14 mouse cellular contexts compared by ENCODE assay signal in the genomic region with DNA sequence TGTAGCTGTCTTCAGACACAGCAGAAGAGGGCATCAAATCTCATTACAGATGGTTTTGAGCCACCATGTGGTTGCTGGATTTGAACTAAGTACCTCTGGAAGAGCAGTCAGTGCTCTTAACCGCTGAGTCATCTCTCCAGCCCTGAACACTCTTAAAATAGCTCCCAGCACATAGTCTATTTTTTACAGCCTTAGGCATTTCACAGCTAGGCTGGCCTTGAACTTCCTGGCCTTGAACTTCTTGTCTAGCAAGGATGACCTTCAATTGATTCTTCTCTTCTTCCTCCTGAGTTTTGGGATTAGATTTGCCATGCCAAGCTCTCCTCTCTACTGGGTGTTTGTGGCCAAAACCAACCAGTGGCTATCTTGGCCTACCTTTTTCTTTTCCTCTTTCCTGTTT. TPM values are rescaled to one million over a fixed set of nuclear protein-coding genes. Genes with fewer than 3 reads are reported as not detected.
DNase-seq lines count a peak whose midpoint lies in the region; ATAC-seq and TF ChIP-seq lines count a peak whose summit lies in the region.
"Had no signal": no experiment of that assay in that cellular context is flagged by ENCODE, and none has a peak within 500 bp of the region (broad histone marks: within the 10 kb centered on the region; RNA-seq: fewer than 3 reads in every experiment).

No protein-coding gene starts in this region.

- no peak for TF ChIP-seq CTCF in kidney, adult 2 months (conservative IDR thresholded peaks at IDR 0.05; ENCODE audit: insufficient read depth, insufficient read length, low read depth, low read length)

- no peak overlapping the region; the same call in 1 of the 2 replicates for H3K9ac ChIP-seq in ES-E14 (ENCODE audit: insufficient read depth, low read depth, low read length, poor library complexity, severe bottlenecking)
- no peak overlapping the region for H3K9ac ChIP-seq in liver, embryonic 15.5 days
- H3K9ac ChIP-seq: forebrain, postnatal 0 days; hindbrain, embryonic 13.5 days; midbrain, embryonic 15.5 days; neural tube, embryonic 13.5 days had no signal

- H3K27me3 ChIP-seq in kidney, adult 2 months (replicated peaks; ENCODE audit: control insufficient read depth, insufficient read depth, low read length): no peaks in the 10 kb centered on the region
- no peaks in the 10 kb centered on the region for H3K27me3 ChIP-seq in liver, embryonic 15.5 days
- H3K27me3 ChIP-seq: hindbrain, embryonic 13.5 days; midbrain, embryonic 15.5 days; neural tube, embryonic 13.5 days had no signal

- peaks cover 14% of the 10 kb centered on the region for H3K4me1 ChIP-seq in kidney, adult 2 months (ENCODE audit: control insufficient read depth, insufficient read depth, low read length)
- 0 out of 4 replicates have a peak, but pooled peaks cover 3% of the 10 kb centered on the region in 2 experiments for H3K4me1 ChIP-seq in ES-E14 (ENCODE audit: control insufficient read depth in 2 of 2, insufficient read depth in 2 of 2, low read length in 2 of 2, poor library complexity in 1 of 2)
- peaks cover 45% of the 10 kb centered on the region for H3K4me1 ChIP-seq in liver, embryonic 15.5 days (replicated peaks)

- ATAC-seq in liver, embryonic 15.5 days (ENCODE audit: insufficient read depth): no peak
- ATAC-seq: forebrain, postnatal 0 days; midbrain, embryonic 15.5 days had no signal

- no peak for DNase-seq in kidney, adult 2 months
- no peak for DNase-seq in kidney, adult 11 months
- peak; percentile 43 for DNase-seq in A20 (ENCODE audit: low read depth, low spot score)
- DNase-seq in ES-E14 (ENCODE audit: low read depth, low spot score): peak; percentile 59
- DNase-seq in urinary bladder, postnatal 36 days (ENCODE audit: low spot score in 2 of 2): no peak
- DNase-seq in right cerebral cortex, adult 18-20 months: no peak
- DNase-seq: forebrain, postnatal 0 days; gastrocnemius, postnatal 36 days; kidney, adult 18-20 months; kidney, postnatal 36 days had no signal

- in situ Hi-C loops in ES-E14 (cut with MboI; ENCODE audit: low sequenced_read_pairs in 2 of 2, unreplicated experiment in 2 of 2): no loop called here

- H3K27ac ChIP-seq in kidney, adult 2 months (ENCODE audit: insufficient read depth, low read depth, low read length): peak overlapping the region; percentile 28; the same call in 1 of the 2 replicates
- peak overlapping the region; percentile 92; the same call in 1 of the 2 replicates for H3K27ac ChIP-seq in ES-E14 (ENCODE audit: insufficient read depth, low read depth, low read length, poor library complexity, severe bottlenecking)
- H3K27ac ChIP-seq in liver, embryonic 15.5 days (replicated peaks): peak overlapping the region; percentile 59; the same call in 1 of the 2 replicates
- H3K27ac ChIP-seq: hindbrain, embryonic 13.5 days; midbrain, embryonic 15.5 days; neural tube, embryonic 13.5 days had no signal

- no peaks in the 10 kb centered on the region for H3K9me3 ChIP-seq in ES-E14 (ENCODE audit: control insufficient read depth, insufficient read depth, low read depth, low read length)
- H3K9me3 ChIP-seq in liver, embryonic 15.5 days (replicated peaks): no peaks in the 10 kb centered on the region
- H3K9me3 ChIP-seq: hindbrain, embryonic 13.5 days; midbrain, embryonic 15.5 days; neural tube, embryonic 13.5 days had no signal

- WGBS in kidney, adult 2 months: 64% methylated on average over 1 of the region's 1 CpGs
- WGBS in liver, embryonic 15.5 days (ENCODE audit: insufficient replicate concordance): 57% methylated on average over 1 of the region's 1 CpGs

- H3K36me3 ChIP-seq in kidney, adult 2 months (ENCODE audit: control insufficient read depth, insufficient read depth, low read length): peaks cover 13% of the 10 kb centered on the region
- peaks cover 6% of the 10 kb centered on the region; the same call in 1 of the 2 replicates for H3K36me3 ChIP-seq in ES-E14 (ENCODE audit: control insufficient read depth, insufficient read depth, low read length, poor library complexity, severe bottlenecking)
- peaks cover 42% of the 10 kb centered on the region for H3K36me3 ChIP-seq in liver, embryonic 15.5 days (replicated peaks)

- peak overlapping the region; percentile 69 for H3K4me2 ChIP-seq in liver, embryonic 15.5 days

- TF ChIP-seq POLR2A in kidney, adult 2 months (IDR thresholded peaks at IDR 0.05; ENCODE audit: low read depth, low read length): no peak

- H3K4me3 ChIP-seq in kidney, adult 2 months (ENCODE audit: insufficient read depth, low read depth, low read length): no peak overlapping the region
- H3K4me3 ChIP-seq in ES-E14 (ENCODE audit: insufficient read depth in 1 of 2, low read depth in 1 of 2, low read length in 2 of 2, poor library complexity in 1 of 2, severe bottlenecking in 1 of 2): peak overlapping the region; percentile 64 to 72; a peak in 3 of 4 replicates
- H3K4me3 ChIP-seq in liver, embryonic 15.5 days (replicated peaks): peak overlapping the region; percentile 98
- H3K4me3 ChIP-seq: hindbrain, embryonic 13.5 days; midbrain, embryonic 15.5 days; neural tube, embryonic 13.5 days had no signal

TF ChIP-seq in ES-E14, 5 proteins besides CTCF, POLR2A, EP300 and RAD21:
- TF ChIP-seq ZNF384 (IDR thresholded peaks at IDR 0.05; ENCODE audit: low read depth, low read length) (0 out of 2 replicates have a peak, but pooled peaks have one; percentile 5), ZC3H11A (IDR thresholded peaks at IDR 0.05; ENCODE audit: borderline replicate concordance, low read depth, low read length) (no peak), MAFK (IDR thresholded peaks at IDR 0.05; ENCODE audit: insufficient read depth, low read depth, low read length) (peak; percentile 89), CHD2 (IDR thresholded peaks at IDR 0.05; ENCODE audit: low read depth, low read length) (no peak)

RNA-seq across cellular contexts. Expression of a gene that starts 2.6 kb away (rescaled TPM):
- 9.6 and 11.8 TPM in 2 replicates for polyA plus RNA-seq in kidney, adult 2 months (2012; rRNA removed)
- 124 and 128 TPM in 2 replicates for total RNA-seq in ES-E14 (2012; rRNA removed)
- polyA plus RNA-seq in liver, embryonic 15.5 days (2015; fragmentation: Nextera tagmentation; extraction: Ambion mirVana): 26.6 and 27.3 TPM in 2 replicates

Comparison
In these comparisons a context has a peak if more than half of its experiments do, and no peak if none do; other contexts are left out.
1. DNase-seq: peak in A20 (single experiment) and ES-E14 (single experiment); none in kidney, adult 2 months (single experiment), kidney, adult 11 months (single experiment), urinary bladder, postnatal 36 days (0 of 2) and right cerebral cortex, adult 18-20 months (single experiment).
2. H3K27ac ChIP-seq: peak in every context shown above with its lines; median percentile 92 in ES-E14; 59 in liver, embryonic 15.5 days; 28 in kidney, adult 2 months.